Mouse (Mus musculus): ENCODE data around the gene Pomc. TPM values are rescaled to one million over a fixed set of nuclear protein-coding genes. Genes with fewer than 3 reads are reported as not detected.
A peak's percentile ranks its signal among the peaks of the same experiment; 100 is the strongest.
"Not testable (repeated sequence)": the region's sequence is repeated elsewhere in the genome, so short reads cannot be mapped to it uniquely, and the experiment has no call there.

Gene Pomc
- polyA plus RNA-seq, 1 experiment from 2014 or later = 2.7 TPM

GRCm38 (mm10) chr12:3919423-3919822 lies 35.3 kb upstream of the Pomc start:
- H3K4me1 ChIP-seq (ENCODE audit: insufficient read depth, low read length) = peaks cover 13% of the 10 kb centered on the region
- no peak for ATAC-seq (ENCODE audit: low FRiP score, low TSS enrichment)
- H3K27ac ChIP-seq (ENCODE audit: low read length) = no peak overlapping the region
- no peak overlapping the region for H3K9ac ChIP-seq (replicated peaks; ENCODE audit: low read length)
- no peaks in the 10 kb centered on the region for H3K27me3 ChIP-seq (ENCODE audit: insufficient read depth, low read length)
- H3K4me3 ChIP-seq (ENCODE audit: low read length) = no peak overlapping the region
- H3K4me2 ChIP-seq (replicated peaks; ENCODE audit: low read depth, low read length) = no peak overlapping the region
- H3K36me3 ChIP-seq (ENCODE audit: insufficient read depth, low read length) = peaks cover 5% of the 10 kb centered on the region; the same call in 1 of the 2 replicates
- 81% methylated on average over 3 of the region's 3 CpGs for WGBS
- no peaks in the 10 kb centered on the region for H3K9me3 ChIP-seq (ENCODE audit: low read length)

- H3K9me3 ChIP-seq (ENCODE audit: low read length) = no peaks in the 10 kb centered on the region
- H3K4me2 ChIP-seq (replicated peaks; ENCODE audit: low read depth, low read length) = no peak overlapping the region
- no peaks in the 10 kb centered on the region for H3K36me3 ChIP-seq (ENCODE audit: insufficient read depth, low read length)
- H3K27me3 ChIP-seq (ENCODE audit: insufficient read depth, low read length) = no peaks in the 10 kb centered on the region
- 0 out of 2 replicates have a peak, but pooled peaks cover 3% of the 10 kb centered on the region for H3K4me1 ChIP-seq (ENCODE audit: insufficient read depth, low read length)
- H3K9ac ChIP-seq (replicated peaks; ENCODE audit: low read length) = no peak overlapping the region
- ATAC-seq (ENCODE audit: low FRiP score, low TSS enrichment) = peak; percentile 59; the same call in 1 of the 2 replicates
- H3K27ac ChIP-seq (ENCODE audit: low read length) = no peak overlapping the region
- H3K4me3 ChIP-seq (ENCODE audit: low read length) = no peak overlapping the region
- WGBS = 0% methylated on average over 1 of the region's 1 CpGs
Measured at GRCm38 (mm10) chr12:3926127-3926526, 28.6 kb upstream of the Pomc start.

GRCm38 (mm10) chr12:3928841-3929240 lies 25.9 kb upstream of the Pomc start:
- H3K36me3 ChIP-seq (ENCODE audit: insufficient read depth, low read length) = no peaks in the 10 kb centered on the region
- H3K9me3 ChIP-seq (ENCODE audit: low read length) = no peaks in the 10 kb centered on the region
- no peak overlapping the region for H3K4me3 ChIP-seq (ENCODE audit: low read length)
- no peak overlapping the region for H3K9ac ChIP-seq (replicated peaks; ENCODE audit: low read length)
- 76% methylated on average over 3 of the region's 3 CpGs for WGBS
- H3K4me2 ChIP-seq (replicated peaks; ENCODE audit: low read depth, low read length) = no peak overlapping the region
- ATAC-seq (ENCODE audit: low FRiP score, low TSS enrichment) = no peak
- H3K27ac ChIP-seq (ENCODE audit: low read length) = no peak overlapping the region
- no peaks in the 10 kb centered on the region for H3K27me3 ChIP-seq (ENCODE audit: insufficient read depth, low read length)
- H3K4me1 ChIP-seq (ENCODE audit: insufficient read depth, low read length) = no peaks in the 10 kb centered on the region

GRCm38 (mm10) chr12:3930090-3930865 lies 24.5 kb upstream of the Pomc start:
- not testable (repeated sequence) for H3K9me3 ChIP-seq (ENCODE audit: low read length); H3K4me1 ChIP-seq (ENCODE audit: insufficient read depth, low read length); H3K9ac ChIP-seq (replicated peaks; ENCODE audit: low read length); H3K27ac ChIP-seq (ENCODE audit: low read length); ATAC-seq (ENCODE audit: low FRiP score, low TSS enrichment); H3K36me3 ChIP-seq (ENCODE audit: insufficient read depth, low read length); H3K4me3 ChIP-seq (ENCODE audit: low read length); H3K27me3 ChIP-seq (ENCODE audit: insufficient read depth, low read length); H3K4me2 ChIP-seq (replicated peaks; ENCODE audit: low read depth, low read length)
- WGBS = 94% methylated on average over 34 of the region's 47 CpGs

- 24% methylated on average over 11 of the region's 11 CpGs for WGBS
- H3K4me3 ChIP-seq (ENCODE audit: low read length) = no peak overlapping the region
- no peak overlapping the region for H3K9ac ChIP-seq (replicated peaks; ENCODE audit: low read length)
- no peak for ATAC-seq (ENCODE audit: low FRiP score, low TSS enrichment)
- no peaks in the 10 kb centered on the region for H3K9me3 ChIP-seq (ENCODE audit: low read length)
- no peaks in the 10 kb centered on the region for H3K4me1 ChIP-seq (ENCODE audit: insufficient read depth, low read length)
- H3K27ac ChIP-seq (ENCODE audit: low read length) = no peak overlapping the region
- H3K36me3 ChIP-seq (ENCODE audit: insufficient read depth, low read length) = no peaks in the 10 kb centered on the region
- H3K27me3 ChIP-seq (ENCODE audit: insufficient read depth, low read length) = no peaks in the 10 kb centered on the region
- no peak overlapping the region for H3K4me2 ChIP-seq (replicated peaks; ENCODE audit: low read depth, low read length)
Measured at GRCm38 (mm10) chr12:3942026-3942425, 12.7 kb upstream of the Pomc start.

- H3K4me2 ChIP-seq (replicated peaks; ENCODE audit: low read depth, low read length) = no peak overlapping the region
- WGBS = 43% methylated on average over 4 of the region's 4 CpGs
- H3K36me3 ChIP-seq (ENCODE audit: insufficient read depth, low read length) = no peaks in the 10 kb centered on the region
- H3K9ac ChIP-seq (replicated peaks; ENCODE audit: low read length) = no peak overlapping the region
- H3K4me1 ChIP-seq (ENCODE audit: insufficient read depth, low read length) = no peaks in the 10 kb centered on the region
- H3K4me3 ChIP-seq (ENCODE audit: low read length) = no peak overlapping the region
- H3K27me3 ChIP-seq (ENCODE audit: insufficient read depth, low read length) = no peaks in the 10 kb centered on the region
- no peaks in the 10 kb centered on the region for H3K9me3 ChIP-seq (ENCODE audit: low read length)
- no peak overlapping the region for H3K27ac ChIP-seq (ENCODE audit: low read length)
- ATAC-seq (ENCODE audit: low FRiP score, low TSS enrichment) = no peak
Measured at GRCm38 (mm10) chr12:3944454-3945073, 10.2 kb upstream of the Pomc start.

- H3K4me2 ChIP-seq (replicated peaks; ENCODE audit: low read depth, low read length) = no peak overlapping the region
- H3K9ac ChIP-seq (replicated peaks; ENCODE audit: low read length) = no peak overlapping the region
- H3K36me3 ChIP-seq (ENCODE audit: insufficient read depth, low read length) = no peaks in the 10 kb centered on the region
- no peak overlapping the region for H3K27ac ChIP-seq (ENCODE audit: low read length)
- WGBS = 59% methylated on average over 6 of the region's 6 CpGs
- H3K27me3 ChIP-seq (ENCODE audit: insufficient read depth, low read length) = no peaks in the 10 kb centered on the region
- no peaks in the 10 kb centered on the region for H3K9me3 ChIP-seq (ENCODE audit: low read length)
- H3K4me3 ChIP-seq (ENCODE audit: low read length) = no peak overlapping the region
- no peak for ATAC-seq (ENCODE audit: low FRiP score, low TSS enrichment)
- H3K4me1 ChIP-seq (ENCODE audit: insufficient read depth, low read length) = no peaks in the 10 kb centered on the region
Measured at GRCm38 (mm10) chr12:3947503-3947902, 7.2 kb upstream of the Pomc start.

GRCm38 (mm10) chr12:3955371-3955770 lies 620 bp downstream of the Pomc start:
- no peak overlapping the region for H3K9ac ChIP-seq (replicated peaks; ENCODE audit: low read length)
- H3K4me1 ChIP-seq (ENCODE audit: insufficient read depth, low read length) = peaks cover 7% of the 10 kb centered on the region
- peaks cover 9% of the 10 kb centered on the region for H3K27me3 ChIP-seq (ENCODE audit: insufficient read depth, low read length)
- no peak overlapping the region for H3K27ac ChIP-seq (ENCODE audit: low read length)
- no peaks in the 10 kb centered on the region for H3K36me3 ChIP-seq (ENCODE audit: insufficient read depth, low read length)
- H3K4me2 ChIP-seq (replicated peaks; ENCODE audit: low read depth, low read length) = no peak overlapping the region
- no peaks in the 10 kb centered on the region for H3K9me3 ChIP-seq (ENCODE audit: low read length)
- 26% methylated on average over 10 of the region's 10 CpGs for WGBS
- ATAC-seq (ENCODE audit: low FRiP score, low TSS enrichment) = no peak
- no peak overlapping the region for H3K4me3 ChIP-seq (ENCODE audit: low read length)

GRCm38 (mm10) chr12:3956351-3956750 lies 1.6 kb downstream of the Pomc start:
- H3K9me3 ChIP-seq (ENCODE audit: low read length) = no peaks in the 10 kb centered on the region
- ATAC-seq (ENCODE audit: low FRiP score, low TSS enrichment) = no peak
- 18% methylated on average over 3 of the region's 3 CpGs for WGBS
- no peak overlapping the region for H3K27ac ChIP-seq (ENCODE audit: low read length)
- peaks cover 12% of the 10 kb centered on the region for H3K4me1 ChIP-seq (ENCODE audit: insufficient read depth, low read length)
- peaks cover 9% of the 10 kb centered on the region for H3K27me3 ChIP-seq (ENCODE audit: insufficient read depth, low read length)
- H3K36me3 ChIP-seq (ENCODE audit: insufficient read depth, low read length) = no peaks in the 10 kb centered on the region
- no peak overlapping the region for H3K4me3 ChIP-seq (ENCODE audit: low read length)
- no peak overlapping the region for H3K9ac ChIP-seq (replicated peaks; ENCODE audit: low read length)
- no peak overlapping the region for H3K4me2 ChIP-seq (replicated peaks; ENCODE audit: low read depth, low read length)
